Mouse (Mus musculus): ENCODE results near the gene Trcg1.

- TF ChIP-seq CTCF (IDR thresholded peaks at IDR 0.05; ENCODE audit: low read depth, low read length) (no peak), POLR2A (IDR thresholded peaks at IDR 0.05; ENCODE audit: extremely low read depth, insufficient read depth, low read length) (no peak)
Observed at GRCm38 (mm10) chr9:57279441-57279840, 43.1 kb downstream of the Trcg1 start.
